Mouse (Mus musculus) lung, postnatal 36 days (tissue): ENCODE measurements at regions not wholly inside any gene's neighbourhood (a gene's known extent, or its start where the extent isn't known, plus 50 kb on each side); places are given as distances from the start of the nearest gene placed in this dataset.
"Not testable (repeated sequence)": the region's sequence is repeated elsewhere in the genome, so short reads cannot be mapped to it uniquely, and the experiment has no call there.

ENCODE experiments used
- DNase-seq: peaks from one replicate; pipeline ENCODE4 v3.0.0; 2022; ENCODE audit warnings: mixed read lengths

DNA sequence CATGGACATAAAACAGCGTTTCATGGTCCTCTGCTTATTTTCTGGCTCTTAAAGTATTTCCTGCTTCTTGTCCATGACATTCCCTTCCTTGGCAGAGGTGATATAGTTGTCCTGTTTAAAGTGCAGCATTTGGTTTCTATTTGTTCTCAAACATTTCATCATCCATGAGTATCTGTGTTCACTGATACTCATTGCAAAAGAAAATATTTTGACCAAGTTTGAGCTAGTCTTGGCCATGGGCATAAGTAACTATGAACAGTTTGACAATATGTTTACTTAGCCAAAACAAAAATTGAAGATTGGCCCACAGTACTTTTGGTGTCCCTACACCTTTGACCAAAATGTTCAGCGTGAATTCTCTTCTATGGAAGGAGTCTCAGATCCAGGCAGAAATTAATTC lies 58.7 kb upstream of the 2310057J18Rik start:
- not testable (repeated sequence) for DNase-seq

DNA sequence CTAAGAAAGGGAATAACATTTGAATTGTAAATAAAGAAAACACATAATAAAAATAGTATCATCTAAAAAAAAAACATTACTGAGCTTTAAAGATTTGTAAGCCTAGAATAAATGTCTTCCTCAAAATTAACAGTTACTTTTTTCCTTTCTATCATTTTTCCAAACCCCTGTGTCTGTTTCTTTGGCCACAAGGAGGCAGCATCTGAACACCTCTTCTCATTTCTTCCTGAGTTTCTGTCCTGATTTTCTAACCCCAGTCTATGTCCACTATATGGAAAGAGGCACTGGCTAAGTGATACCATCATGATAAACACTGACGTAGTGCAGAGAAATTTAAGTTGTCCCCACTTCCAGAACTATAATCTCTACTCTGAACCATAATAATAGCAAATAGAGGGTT lies 55.8 kb upstream of the Soga3 start:
- peak; percentile 10 for DNase-seq
